Mouse (Mus musculus): ENCODE results near the gene Rab37. TPM values are rescaled to one million over a fixed set of nuclear protein-coding genes. Genes with fewer than 3 reads are reported as not detected.
A peak's percentile ranks its signal among the peaks of the same experiment; 100 is the strongest.

The Rab37 gene
- polyA plus RNA-seq, 1 experiment from 2014 or later = 0.49 TPM

DNA sequence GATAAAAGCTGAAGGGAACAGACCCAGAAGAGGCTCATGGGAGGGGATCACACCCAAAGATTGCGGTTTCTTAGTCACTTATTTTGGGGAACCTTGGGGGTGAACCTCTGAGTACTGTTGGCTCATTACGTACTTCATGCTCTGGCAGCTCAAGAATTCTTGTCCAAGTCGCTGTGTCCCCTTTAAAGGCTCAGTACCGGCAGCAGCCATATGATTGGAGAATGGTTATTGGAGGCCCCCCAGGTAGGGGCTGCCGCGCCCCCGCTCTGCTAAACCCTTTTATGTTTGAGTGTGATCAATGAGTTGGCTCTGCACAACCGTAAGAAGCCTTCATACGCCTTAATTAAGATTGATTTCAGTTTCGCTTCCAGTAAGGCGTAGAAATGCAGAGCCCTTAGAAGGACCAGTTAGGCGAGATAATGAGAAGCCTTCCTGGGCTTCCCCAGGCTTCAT lies 107.7 kb downstream of the Rab37 start:
- Histone ChIP-seq H3K4me1 (no peaks in the 10 kb centered on the region), H3K9me3 (replicated peaks) (no peaks in the 10 kb centered on the region), H3K27ac (replicated peaks) (no peak overlapping the region), H3K36me3 (peaks cover 22% of the 10 kb centered on the region), H3K27me3 (ENCODE audit: low read depth, poor library complexity, severe bottlenecking) (0 out of 2 replicates have a peak, but pooled peaks cover 3% of the 10 kb centered on the region), H3K4me3 (no peak overlapping the region)
- 76% methylated on average over 12 of the region's 12 CpGs for WGBS
- DNase-seq (ENCODE audit: low spot score) = no peak

- H3K36me3 ChIP-seq = peaks cover 32% of the 10 kb centered on the region
- no peak overlapping the region for H3K27ac ChIP-seq (replicated peaks)
- no peaks in the 10 kb centered on the region for H3K9me3 ChIP-seq (replicated peaks)
- H3K27me3 ChIP-seq (ENCODE audit: low read depth, poor library complexity, severe bottlenecking) = 0 out of 2 replicates have a peak, but pooled peaks cover 3% of the 10 kb centered on the region
- WGBS = 90% methylated on average over 4 of the region's 4 CpGs
- H3K4me1 ChIP-seq = no peaks in the 10 kb centered on the region
- H3K4me3 ChIP-seq = no peak overlapping the region
- no peak for DNase-seq (ENCODE audit: low spot score)
Measured at GRCm38 (mm10) chr11:115200520-115200919, 109.3 kb downstream of the Rab37 start.

DNA sequence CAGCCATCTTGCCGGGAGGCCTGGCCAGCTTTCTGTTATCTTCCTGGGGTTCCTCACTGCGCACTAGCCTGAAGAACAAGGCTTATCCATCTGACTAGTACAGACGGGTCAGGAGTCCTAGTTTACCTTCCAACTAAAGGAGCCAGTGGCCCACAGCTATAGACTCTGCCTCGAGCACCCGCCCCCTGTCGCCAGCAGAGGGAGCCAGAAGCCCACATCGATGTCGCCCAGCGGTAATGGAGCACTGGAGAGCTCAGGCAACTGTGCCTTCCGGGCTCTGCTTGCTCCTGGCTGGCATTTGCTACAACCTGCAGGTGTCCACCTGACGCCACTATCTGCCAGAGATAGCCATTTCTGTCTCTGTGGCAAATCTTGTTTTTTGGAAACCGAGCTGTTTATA lies 111.1 kb downstream of the Rab37 start:
- Histone ChIP-seq H3K4me1 (no peaks in the 10 kb centered on the region), H3K27ac (replicated peaks) (no peak overlapping the region), H3K9me3 (replicated peaks) (no peaks in the 10 kb centered on the region), H3K27me3 (ENCODE audit: low read depth, poor library complexity, severe bottlenecking) (0 out of 2 replicates have a peak, but pooled peaks cover 3% of the 10 kb centered on the region), H3K4me3 (no peak overlapping the region), H3K36me3 (peaks cover 44% of the 10 kb centered on the region)
- WGBS = 15% methylated on average over 12 of the region's 12 CpGs
- peak; percentile 77 for DNase-seq (ENCODE audit: low spot score)

GRCm38 (mm10) chr11:115202756-115203155 lies 111.5 kb downstream of the Rab37 start:
- H3K4me3 ChIP-seq = no peak overlapping the region
- DNase-seq (ENCODE audit: low spot score) = no peak
- 0 out of 2 replicates have a peak, but pooled peaks cover 3% of the 10 kb centered on the region for H3K27me3 ChIP-seq (ENCODE audit: low read depth, poor library complexity, severe bottlenecking)
- 95% methylated on average over 9 of the region's 9 CpGs for WGBS
- peaks cover 44% of the 10 kb centered on the region for H3K36me3 ChIP-seq
- no peaks in the 10 kb centered on the region for H3K9me3 ChIP-seq (replicated peaks)
- no peaks in the 10 kb centered on the region for H3K4me1 ChIP-seq
- H3K27ac ChIP-seq (replicated peaks) = no peak overlapping the region

GRCm38 (mm10) chr11:115208126-115208525 lies 116.9 kb downstream of the Rab37 start:
- Histone ChIP-seq H3K27ac (replicated peaks) (no peak overlapping the region), H3K27me3 (ENCODE audit: low read depth, poor library complexity, severe bottlenecking) (no peaks in the 10 kb centered on the region), H3K4me1 (peaks cover 30% of the 10 kb centered on the region), H3K36me3 (peaks cover 42% of the 10 kb centered on the region), H3K9me3 (replicated peaks) (no peaks in the 10 kb centered on the region), H3K4me3 (no peak overlapping the region)
- no peak for DNase-seq (ENCODE audit: low spot score)
- WGBS = 90% methylated on average over 12 of the region's 12 CpGs

GRCm38 (mm10) chr11:115208776-115209732 lies 117.8 kb downstream of the Rab37 start:
- peaks cover 42% of the 10 kb centered on the region for H3K36me3 ChIP-seq
- H3K4me3 ChIP-seq = no peak overlapping the region
- H3K27ac ChIP-seq (replicated peaks) = peak overlapping the region; percentile 38
- H3K9me3 ChIP-seq (replicated peaks) = no peaks in the 10 kb centered on the region
- peaks cover 34% of the 10 kb centered on the region for H3K4me1 ChIP-seq
- WGBS = 78% methylated on average over 25 of the region's 25 CpGs
- DNase-seq (ENCODE audit: low spot score) = no peak
- no peaks in the 10 kb centered on the region for H3K27me3 ChIP-seq (ENCODE audit: low read depth, poor library complexity, severe bottlenecking)

- Histone ChIP-seq H3K27ac (replicated peaks) (peak overlapping the region; percentile 38), H3K36me3 (peaks cover 37% of the 10 kb centered on the region)
Measured at GRCm38 (mm10) chr11:115209958-115210357, 118.7 kb downstream of the Rab37 start.

More at GRCm38 (mm10) chr11:115209958-115210357, 118.7 kb downstream of the Rab37 start:
- no peak overlapping the region for H3K4me3 ChIP-seq
- no peaks in the 10 kb centered on the region for H3K9me3 ChIP-seq (replicated peaks)
- H3K27me3 ChIP-seq (ENCODE audit: low read depth, poor library complexity, severe bottlenecking) = no peaks in the 10 kb centered on the region
- WGBS = 83% methylated on average over 7 of the region's 7 CpGs
- no peak for DNase-seq (ENCODE audit: low spot score)
- peaks cover 36% of the 10 kb centered on the region for H3K4me1 ChIP-seq

Other genes with a start within 250 kb of the Rab37 start
- 19.0 TPM in 2 replicates for gene Gprc5c, start 240.3 kb upstream of the Rab37 start, polyA plus RNA-seq (2016; fragmentation: Nextera tagmentation; extraction: Ambion mirVana)
- gene Cd300a, start 201.4 kb upstream of the Rab37 start, polyA plus RNA-seq (2016; fragmentation: Nextera tagmentation; extraction: Ambion mirVana) = 0.58 and 0.93 TPM in 2 replicates
- 0.05 TPM in 1 of 2 replicates, not detected in the other for gene Cd300lb, start 157.0 kb upstream of the Rab37 start, polyA plus RNA-seq (2016; fragmentation: Nextera tagmentation; extraction: Ambion mirVana)
- not detected in 2 replicates for gene Cd300c, start 122.3 kb upstream of the Rab37 start, polyA plus RNA-seq (2016; fragmentation: Nextera tagmentation; extraction: Ambion mirVana)
- gene Cd300ld, start 101.5 kb upstream of the Rab37 start, polyA plus RNA-seq (2016; fragmentation: Nextera tagmentation; extraction: Ambion mirVana) = 0.10 TPM in 2 replicates
- gene Cd300c2, start 89.6 kb upstream of the Rab37 start, polyA plus RNA-seq (2016; fragmentation: Nextera tagmentation; extraction: Ambion mirVana) = 0.56 and 0.71 TPM in 2 replicates
- not detected in 2 replicates for gene Cd300ld2, start 75.2 kb upstream of the Rab37 start, polyA plus RNA-seq (2016; fragmentation: Nextera tagmentation; extraction: Ambion mirVana)
- gene Cd300ld4, start 64.4 kb upstream of the Rab37 start, polyA plus RNA-seq (2016; fragmentation: Nextera tagmentation; extraction: Ambion mirVana) = not detected in 2 replicates
- not detected in 2 replicates for gene Cd300ld5, start 53.7 kb upstream of the Rab37 start, polyA plus RNA-seq (2016; fragmentation: Nextera tagmentation; extraction: Ambion mirVana)
- not detected in 2 replicates for gene Cd300ld3, start 43.0 kb upstream of the Rab37 start, polyA plus RNA-seq (2016; fragmentation: Nextera tagmentation; extraction: Ambion mirVana)
- not detected in 2 replicates for gene Cd300e, start 29.3 kb upstream of the Rab37 start, polyA plus RNA-seq (2016; fragmentation: Nextera tagmentation; extraction: Ambion mirVana)
- gene Cd300lf, start 42.6 kb downstream of the Rab37 start, polyA plus RNA-seq (2016; fragmentation: Nextera tagmentation; extraction: Ambion mirVana) = 0.21 TPM in 1 of 2 replicates, not detected in the other
- 36.8 and 37.8 TPM in 2 replicates for gene Slc9a3r1, start 71.9 kb downstream of the Rab37 start, polyA plus RNA-seq (2016; fragmentation: Nextera tagmentation; extraction: Ambion mirVana)
- 7.1 and 11.3 TPM in 2 replicates for gene Tmem104, start 96.1 kb downstream of the Rab37 start, polyA plus RNA-seq (2016; fragmentation: Nextera tagmentation; extraction: Ambion mirVana)
- gene Nat9, start 96.4 kb downstream of the Rab37 start, polyA plus RNA-seq (2016; fragmentation: Nextera tagmentation; extraction: Ambion mirVana) = 17.8 and 19.5 TPM in 2 replicates
- 0.02 and 0.06 TPM in 2 replicates for gene Grin2c, start 175.8 kb downstream of the Rab37 start, polyA plus RNA-seq (2016; fragmentation: Nextera tagmentation; extraction: Ambion mirVana)
- 16.7 and 19.8 TPM in 2 replicates for gene Fdxr, start 185.6 kb downstream of the Rab37 start, polyA plus RNA-seq (2016; fragmentation: Nextera tagmentation; extraction: Ambion mirVana)
- 0.22 and 0.37 TPM in 2 replicates for gene Fads6, start 206.2 kb downstream of the Rab37 start, polyA plus RNA-seq (2016; fragmentation: Nextera tagmentation; extraction: Ambion mirVana)
- not detected in 2 replicates for gene Otop2, start 215.7 kb downstream of the Rab37 start, polyA plus RNA-seq (2016; fragmentation: Nextera tagmentation; extraction: Ambion mirVana)
- gene Ush1g, start 230.6 kb downstream of the Rab37 start, polyA plus RNA-seq (2016; fragmentation: Nextera tagmentation; extraction: Ambion mirVana) = not detected in 2 replicates
- 0.37 and 0.42 TPM in 2 replicates for gene Otop3, start 243.3 kb downstream of the Rab37 start, polyA plus RNA-seq (2016; fragmentation: Nextera tagmentation; extraction: Ambion mirVana)